Mouse (Mus musculus) hindbrain, embryonic 14.5 days (tissue): Measurements from ENCODE around the gene St8sia2. TPM values are rescaled to one million over a fixed set of nuclear protein-coding genes. Genes with fewer than 3 reads are reported as not detected.
"Not testable (repeated sequence)": the region's sequence is repeated elsewhere in the genome, so short reads cannot be mapped to it uniquely, and the experiment has no call there.

Experiments used
- ATAC-seq: fragments of 200-750 bp; cut with Nextera tagmentation; 2 replicates; pipeline ENCODE4 v1.8.0; 2017; ENCODE audit warnings: moderate number of reproducible peaks, mild to moderate bottlenecking, moderate TSS enrichment, moderate library complexity; ENCODE audit not compliant: low FRiP score
- DNase-seq: peaks from one replicate; pipeline ENCODE4 v3.0.0-alpha.2; 2015; ENCODE audit warnings: low spot score
- H3K27ac ChIP-seq: fragments of 300-500 bp; sonication (generic); 2 replicates; pipeline ENCODE4 v1.5.1; 2014; ENCODE audit warnings: mild to moderate bottlenecking, moderate library complexity
- H3K27me3 ChIP-seq: fragments of 300-500 bp; sonication (generic); 2 replicates; pipeline ENCODE4 v1.6.1; 2014; ENCODE audit warnings: mild to moderate bottlenecking, low read length, mixed read lengths; ENCODE audit not compliant: control insufficient read depth, insufficient read depth
- H3K36me3 ChIP-seq: fragments of 300-500 bp; sonication (generic); replicated peaks from 2 replicates; pipeline ENCODE4 v1.6.1; 2014; ENCODE audit not compliant: control insufficient read depth, insufficient read depth
- H3K4me1 ChIP-seq: fragments of 300-500 bp; sonication (generic); replicated peaks from 2 replicates; pipeline ENCODE4 v1.6.1; 2014; ENCODE audit warnings: antibody characterized with exemption, low read length, mixed read lengths; ENCODE audit not compliant: control insufficient read depth, insufficient read depth
- H3K4me2 ChIP-seq: fragments of 300-500 bp; sonication (generic); replicated peaks from 2 replicates; pipeline ENCODE4 v1.6.1; 2014; ENCODE audit warnings: mild to moderate bottlenecking, moderate library complexity
- H3K4me3 ChIP-seq: fragments of 300-500 bp; sonication (generic); replicated peaks from 2 replicates; pipeline ENCODE4 v1.5.1; 2014; ENCODE audit warnings: mild to moderate bottlenecking, low read length
- H3K9ac ChIP-seq: fragments of 300-500 bp; sonication (generic); 2 replicates; pipeline ENCODE4 v1.6.1; 2014
- H3K9me3 ChIP-seq: fragments of 300-500 bp; sonication (generic); 2 replicates; pipeline ENCODE4 v1.6.1; 2016; ENCODE audit warnings: low read length; ENCODE audit not compliant: control insufficient read depth
- WGBS: fragments of 180-500 bp; shearing (Covaris S2); extraction: QIAGEN DNeasy Blood & Tissue Kit; methylation state at CpG from one replicate; pipeline ENCODE4 v1.1.7; 2014; 5-methylcytosine and 5-hydroxymethylcytosine counted together
- polyA plus RNA-seq: library from polyadenylated mRNA; unstranded; fragments of >200 nt; fragmentation: Nextera tagmentation; extraction: Ambion mirVana; gene quantifications from 2 replicates; pipeline ENCODE4 v1.2.1, GENCODE M21; 2014

Gene St8sia2
- polyA plus RNA-seq, 1 experiment from 2014 or later: 104 TPM

GRCm38 (mm10) chr7:74006364-74006763 is 7.1 kb downstream of the St8sia2 start:
- no peak for DNase-seq
- Histone ChIP-seq H3K27ac (peak overlapping the region; percentile 85), H3K9me3 (no peaks in the 10 kb centered on the region), H3K27me3 (no peaks in the 10 kb centered on the region), H3K4me2 (peak overlapping the region; percentile 43), H3K4me3 (0 out of 2 replicates have a peak overlapping the region, but pooled peaks have one; percentile 5), H3K36me3 (no peaks in the 10 kb centered on the region), H3K9ac (peak overlapping the region; percentile 58), H3K4me1 (peaks cover 75% of the 10 kb centered on the region)
- WGBS: 0% methylated on average over 1 of the region's 1 CpGs
- ATAC-seq: no peak

GRCm38 (mm10) chr7:74000743-74001510 is 12.6 kb downstream of the St8sia2 start:
- H3K4me2 ChIP-seq: no peak overlapping the region
- ATAC-seq (no peak), DNase-seq (no peak)
- H3K4me3 ChIP-seq: no peak overlapping the region
- no peaks in the 10 kb centered on the region for H3K36me3 ChIP-seq
- no peak overlapping the region for H3K27ac ChIP-seq
- peaks cover 21% of the 10 kb centered on the region for H3K4me1 ChIP-seq
- no peaks in the 10 kb centered on the region for H3K9me3 ChIP-seq
- no peaks in the 10 kb centered on the region for H3K27me3 ChIP-seq
- WGBS: 88% methylated on average over 12 of the region's 12 CpGs
- H3K9ac ChIP-seq: no peak overlapping the region

GRCm38 (mm10) chr7:73989366-73989765 is 24.1 kb downstream of the St8sia2 start:
- 86% methylated on average over 2 of the region's 2 CpGs for WGBS
- ATAC-seq: no peak
- Histone ChIP-seq H3K4me2 (no peak overlapping the region), H3K9ac (no peak overlapping the region), H3K27ac (no peak overlapping the region), H3K36me3 (peaks cover 9% of the 10 kb centered on the region; the same call in 1 of the 2 replicates), H3K4me3 (no peak overlapping the region), H3K9me3 (no peaks in the 10 kb centered on the region), H3K4me1 (no peaks in the 10 kb centered on the region), H3K27me3 (no peaks in the 10 kb centered on the region)
- no peak for DNase-seq

GRCm38 (mm10) chr7:73972157-73972556 is 41.3 kb downstream of the St8sia2 start:
- peaks cover 69% of the 10 kb centered on the region for H3K36me3 ChIP-seq
- not testable (repeated sequence) for H3K9me3 ChIP-seq, H3K27me3 ChIP-seq, H3K4me1 ChIP-seq, H3K4me3 ChIP-seq, ATAC-seq, H3K27ac ChIP-seq, H3K4me2 ChIP-seq, DNase-seq, H3K9ac ChIP-seq
- WGBS: 72% methylated on average over 5 of the region's 5 CpGs

GRCm38 (mm10) chr7:73965164-73965563 is 48.3 kb downstream of the St8sia2 start:
- ATAC-seq: no peak
- peaks cover 94% of the 10 kb centered on the region for H3K36me3 ChIP-seq

GRCm38 (mm10) chr7:73962431-73962830 is 51.1 kb downstream of the St8sia2 start:
- peaks cover 97% of the 10 kb centered on the region for H3K36me3 ChIP-seq
- no peaks in the 10 kb centered on the region for H3K27me3 ChIP-seq
- 86% methylated on average over 5 of the region's 5 CpGs for WGBS
- no peaks in the 10 kb centered on the region for H3K9me3 ChIP-seq
- no peak overlapping the region for H3K9ac ChIP-seq
- ATAC-seq (no peak), DNase-seq (no peak)
- H3K27ac ChIP-seq: no peak overlapping the region
- no peaks in the 10 kb centered on the region for H3K4me1 ChIP-seq
- no peak overlapping the region for H3K4me3 ChIP-seq
- no peak overlapping the region for H3K4me2 ChIP-seq

More at GRCm38 (mm10) chr7:73965164-73965563, 48.3 kb downstream of the St8sia2 start:
- H3K4me3 ChIP-seq: no peak overlapping the region
- 94% methylated on average over 3 of the region's 3 CpGs for WGBS
- no peaks in the 10 kb centered on the region for H3K4me1 ChIP-seq
- H3K4me2 ChIP-seq: no peak overlapping the region
- no peak for DNase-seq
- H3K27me3 ChIP-seq: no peaks in the 10 kb centered on the region
- no peak overlapping the region for H3K9ac ChIP-seq
- no peak overlapping the region for H3K27ac ChIP-seq
- H3K9me3 ChIP-seq: no peaks in the 10 kb centered on the region

GRCm38 (mm10) chr7:73954441-73954840 is 59.0 kb downstream of the St8sia2 start:
- H3K27ac ChIP-seq: peak overlapping the region; percentile 33; the same call in 1 of the 2 replicates
- no peak for DNase-seq
- H3K4me1 ChIP-seq: no peaks in the 10 kb centered on the region
- no peak overlapping the region for H3K4me2 ChIP-seq
- H3K36me3 ChIP-seq: peaks cover 96% of the 10 kb centered on the region
- no peak overlapping the region for H3K4me3 ChIP-seq
- 51% methylated on average over 5 of the region's 5 CpGs for WGBS
- no peak overlapping the region for H3K9ac ChIP-seq
- H3K9me3 ChIP-seq: no peaks in the 10 kb centered on the region
- no peaks in the 10 kb centered on the region for H3K27me3 ChIP-seq
- peak; percentile 68; the same call in 1 of the 2 replicates for ATAC-seq

GRCm38 (mm10) chr7:73953131-73953530 is 60.4 kb downstream of the St8sia2 start:
- Histone ChIP-seq H3K9me3 (no peaks in the 10 kb centered on the region), H3K27ac (no peak overlapping the region), H3K4me1 (no peaks in the 10 kb centered on the region), H3K4me3 (no peak overlapping the region), H3K36me3 (peaks cover 94% of the 10 kb centered on the region), H3K4me2 (no peak overlapping the region), H3K9ac (no peak overlapping the region), H3K27me3 (no peaks in the 10 kb centered on the region)
- ATAC-seq (no peak), DNase-seq (no peak)
- 90% methylated on average over 4 of the region's 4 CpGs for WGBS

- peak; percentile 81 for DNase-seq
- peak; percentile 26; the same call in 1 of the 2 replicates for ATAC-seq
- no peak overlapping the region for H3K9ac ChIP-seq
- 50% methylated on average over 4 of the region's 4 CpGs for WGBS
- no peaks in the 10 kb centered on the region for H3K27me3 ChIP-seq
- H3K9me3 ChIP-seq: no peaks in the 10 kb centered on the region
- peaks cover 26% of the 10 kb centered on the region for H3K4me1 ChIP-seq
- peak overlapping the region; percentile 63 for H3K27ac ChIP-seq
- no peak overlapping the region for H3K4me3 ChIP-seq
- H3K4me2 ChIP-seq: no peak overlapping the region
- H3K36me3 ChIP-seq: peaks cover 59% of the 10 kb centered on the region
Measured at GRCm38 (mm10) chr7:73941640-73942039, 71.8 kb downstream of the St8sia2 start.
